8 mouse cellular contexts compared by ENCODE assay signal in the genomic region with DNA sequence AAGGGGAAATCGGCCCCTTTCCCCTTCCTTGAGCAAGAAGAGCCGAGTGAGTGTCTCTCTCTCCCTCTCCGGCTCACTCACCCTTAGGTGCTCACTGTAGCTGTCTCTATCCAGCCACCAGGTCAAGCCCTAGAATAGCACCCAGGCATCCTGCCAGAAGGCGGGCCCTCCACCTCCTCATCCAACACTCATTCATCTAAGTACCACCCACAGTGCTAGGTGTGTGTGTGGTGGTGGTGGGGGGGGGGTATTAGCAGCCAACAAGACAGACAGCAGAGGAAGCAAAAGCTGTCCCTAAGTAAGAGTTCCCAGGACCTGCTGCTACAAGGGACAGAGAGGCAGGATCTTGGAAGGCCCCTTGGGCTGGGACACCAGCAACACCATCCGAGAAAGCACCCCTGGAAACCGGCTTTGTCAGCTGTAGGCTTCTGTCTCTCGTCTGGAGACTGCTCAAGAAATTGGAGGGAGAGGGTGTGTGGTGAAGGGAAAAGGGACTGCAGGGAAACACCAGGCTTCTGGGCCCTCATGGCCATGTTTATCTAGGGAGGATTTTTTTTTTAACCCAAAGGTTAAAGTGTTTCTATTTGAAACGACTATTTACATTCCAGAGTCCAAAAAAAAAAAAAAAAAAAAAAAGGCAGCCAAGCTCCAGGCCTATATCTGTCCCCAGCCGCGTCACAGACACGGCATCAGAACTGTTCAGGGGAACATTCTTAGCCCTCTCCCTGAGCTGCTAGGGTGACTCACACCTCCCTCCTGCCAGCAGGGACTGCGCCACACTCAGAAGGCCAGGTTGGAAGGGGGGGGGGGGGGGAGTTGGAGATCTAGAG. TPM values are rescaled to one million over a fixed set of nuclear protein-coding genes. Genes with fewer than 3 reads are reported as not detected.
DNase-seq lines count a peak whose midpoint lies in the region; ATAC-seq and TF ChIP-seq lines count a peak whose summit lies in the region.

No protein-coding gene starts in this region.

- H3K9ac ChIP-seq in midbrain, postnatal 0 days (replicated peaks; ENCODE audit: low read length, poor library complexity, severe bottlenecking), result peak overlapping the region; percentile 0; the same call in 1 of the 2 replicates
- H3K9ac ChIP-seq in midbrain, embryonic 11.5 days (ENCODE audit: low read length), result no peak overlapping the region
- H3K9ac ChIP-seq in heart, embryonic 11.5 days (ENCODE audit: low read depth, low read length), result peak overlapping the region; percentile 83

- no peak for ATAC-seq in midbrain, postnatal 0 days (ENCODE audit: low FRiP score)
- ATAC-seq in midbrain, embryonic 11.5 days (ENCODE audit: low FRiP score), result no peak
- ATAC-seq in heart, embryonic 11.5 days (replicated peaks; ENCODE audit: insufficient number of reproducible peaks, low FRiP score, low TSS enrichment), result 0 out of 2 replicates have a peak, but pooled peaks have one; percentile 39
- ATAC-seq in CD4-positive, CD25-positive, alpha-beta regulatory T cell, adult 4 months, result no peak

- WGBS in midbrain, postnatal 0 days, result 50% methylated on average over 12 of the region's 12 CpGs
- 50% methylated on average over 12 of the region's 12 CpGs for WGBS in midbrain, embryonic 11.5 days
- 21% methylated on average over 12 of the region's 12 CpGs for WGBS in heart, embryonic 11.5 days (ENCODE audit: insufficient replicate concordance)

- H3K4me3 ChIP-seq in midbrain, postnatal 0 days (ENCODE audit: low read depth, low read length), result no peak overlapping the region
- H3K4me3 ChIP-seq in midbrain, embryonic 11.5 days (ENCODE audit: low read depth, low read length), result no peak overlapping the region
- peak overlapping the region; percentile 66 for H3K4me3 ChIP-seq in heart, embryonic 11.5 days (ENCODE audit: low read depth, low read length)

- no peaks in the 10 kb centered on the region for H3K27me3 ChIP-seq in midbrain, postnatal 0 days (ENCODE audit: insufficient read depth, low read length)
- no peaks in the 10 kb centered on the region for H3K27me3 ChIP-seq in midbrain, embryonic 11.5 days (ENCODE audit: control insufficient read depth, insufficient read depth, low read length)
- H3K27me3 ChIP-seq in heart, embryonic 11.5 days (ENCODE audit: control insufficient read depth, insufficient read depth, low read length), result no peaks in the 10 kb centered on the region

- H3K36me3 ChIP-seq in midbrain, postnatal 0 days (ENCODE audit: insufficient read depth, low read length), result peaks cover 9% of the 10 kb centered on the region
- peaks cover 2% of the 10 kb centered on the region; the same call in 1 of the 2 replicates for H3K36me3 ChIP-seq in midbrain, embryonic 11.5 days (ENCODE audit: control insufficient read depth, insufficient read depth, low read length)
- H3K36me3 ChIP-seq in heart, embryonic 11.5 days (ENCODE audit: control insufficient read depth, insufficient read depth, low read length), result no peaks in the 10 kb centered on the region

- H3K4me1 ChIP-seq in midbrain, postnatal 0 days (ENCODE audit: insufficient read depth, low read length), result peaks cover 28% of the 10 kb centered on the region; the same call in 1 of the 2 replicates
- peaks cover 29% of the 10 kb centered on the region for H3K4me1 ChIP-seq in midbrain, embryonic 11.5 days (ENCODE audit: control insufficient read depth, insufficient read depth, low read length)
- peaks cover 88% of the 10 kb centered on the region for H3K4me1 ChIP-seq in heart, embryonic 11.5 days (ENCODE audit: control insufficient read depth, insufficient read depth, low read length)

- H3K9me3 ChIP-seq in midbrain, postnatal 0 days (ENCODE audit: low read length), result no peaks in the 10 kb centered on the region
- H3K9me3 ChIP-seq in midbrain, embryonic 11.5 days (ENCODE audit: control insufficient read depth, low read length), result no peaks in the 10 kb centered on the region
- H3K9me3 ChIP-seq in heart, embryonic 11.5 days (replicated peaks; ENCODE audit: control insufficient read depth, low read length), result no peaks in the 10 kb centered on the region

- no peak overlapping the region; the same call in 1 of the 2 replicates for H3K27ac ChIP-seq in midbrain, postnatal 0 days (ENCODE audit: low read depth, low read length)
- no peak overlapping the region for H3K27ac ChIP-seq in midbrain, embryonic 11.5 days (ENCODE audit: low read depth, low read length)
- H3K27ac ChIP-seq in heart, embryonic 11.5 days (ENCODE audit: low read depth, low read length), result peak overlapping the region; percentile 86

- DNase-seq in midbrain, postnatal 0 days (ENCODE audit: low spot score), result peak; percentile 43
- DNase-seq in midbrain, embryonic 11.5 days (ENCODE audit: low spot score, missing footprints), result no peak
- DNase-seq in cerebellum, adult 9-10 months, result peak; percentile 71
- DNase-seq in kidney, postnatal 10 days, result peak; percentile 82
- DNase-seq in lung, postnatal 4 days, result peak; percentile 72 to 90
- no peak for DNase-seq in layer of hippocampus, adult 8-10 months (ENCODE audit: low spot score in 2 of 2)

- no peak overlapping the region for H3K4me2 ChIP-seq in midbrain, postnatal 0 days (ENCODE audit: low read depth, low read length, poor library complexity, severe bottlenecking)
- H3K4me2 ChIP-seq in midbrain, embryonic 11.5 days, result no peak overlapping the region
- H3K4me2 ChIP-seq in heart, embryonic 11.5 days, result peak overlapping the region; percentile 79

- TF ChIP-seq CTCF in midbrain, postnatal 0 days (IDR thresholded peaks at IDR 0.05), result no peak

RNA-seq across cellular contexts. Expression of gene Hdac5, which starts 13.7 kb away (rescaled TPM):
- 183 and 263 TPM in 2 replicates for total RNA-seq in midbrain, postnatal 0 days (2014; rRNA removed)
- 61.9 and 65.9 TPM in 2 replicates for polyA plus RNA-seq in midbrain, postnatal 0 days (2015; fragmentation: Nextera tagmentation; extraction: Ambion mirVana)
- 25.6 and 31.9 TPM in 2 replicates for polyA plus RNA-seq in midbrain, embryonic 11.5 days (2014; fragmentation: Nextera tagmentation; extraction: Ambion mirVana)
- polyA plus RNA-seq in heart, embryonic 11.5 days (2014; fragmentation: Nextera tagmentation; extraction: Ambion mirVana), result 42.8 and 45.3 TPM in 2 replicates
- polyA plus RNA-seq in CD4-positive, CD25-positive, alpha-beta regulatory T cell, adult 4 months (2017; shearing (Covaris generic)), result 10 to 100 TPM in 1 of 2 experiments, 1 to 10 TPM in 1; 6.5 to 12.3 TPM
- 100 to 1,000 TPM; 219 to 252 (median 232) TPM for total RNA-seq in layer of hippocampus, adult 8-10 months (2022)

RNA-seq across cellular contexts. Expression of gene G6pc3, which starts 26.9 kb away (rescaled TPM):
- 43.1 and 68.5 TPM in 2 replicates for total RNA-seq in midbrain, postnatal 0 days (2014; rRNA removed)
- polyA plus RNA-seq in midbrain, postnatal 0 days (2015; fragmentation: Nextera tagmentation; extraction: Ambion mirVana), result 42.0 and 48.7 TPM in 2 replicates
- 27.8 and 31.5 TPM in 2 replicates for polyA plus RNA-seq in midbrain, embryonic 11.5 days (2014; fragmentation: Nextera tagmentation; extraction: Ambion mirVana)
- polyA plus RNA-seq in heart, embryonic 11.5 days (2014; fragmentation: Nextera tagmentation; extraction: Ambion mirVana), result 27.9 and 28.7 TPM in 2 replicates
- 10 to 100 TPM; 29.1 to 53.9 TPM for polyA plus RNA-seq in CD4-positive, CD25-positive, alpha-beta regulatory T cell, adult 4 months (2017; shearing (Covaris generic))
- 10 to 100 TPM; 66.0 to 74.2 (median 70.4) TPM for total RNA-seq in layer of hippocampus, adult 8-10 months (2022)

RNA-seq across cellular contexts. Expression of gene Lsm12, which starts 31.2 kb away (rescaled TPM):
- 77.7 and 86.2 TPM in 2 replicates for total RNA-seq in midbrain, postnatal 0 days (2014; rRNA removed)
- polyA plus RNA-seq in midbrain, postnatal 0 days (2015; fragmentation: Nextera tagmentation; extraction: Ambion mirVana), result 130 and 147 TPM in 2 replicates
- polyA plus RNA-seq in midbrain, embryonic 11.5 days (2014; fragmentation: Nextera tagmentation; extraction: Ambion mirVana), result 73.5 and 74.8 TPM in 2 replicates
- polyA plus RNA-seq in heart, embryonic 11.5 days (2014; fragmentation: Nextera tagmentation; extraction: Ambion mirVana), result 61.3 and 64.3 TPM in 2 replicates
- polyA plus RNA-seq in CD4-positive, CD25-positive, alpha-beta regulatory T cell, adult 4 months (2017; shearing (Covaris generic)), result 10 to 100 TPM; 33.4 to 69.4 TPM
- 10 to 100 TPM; 53.5 to 61.6 (median 58.8) TPM for total RNA-seq in layer of hippocampus, adult 8-10 months (2022)

RNA-seq across cellular contexts. Expression of gene BC030867, which starts 32.4 kb away (rescaled TPM):
- 2.1 TPM in 2 replicates for total RNA-seq in midbrain, postnatal 0 days (2014; rRNA removed)
- 0.53 and 0.60 TPM in 2 replicates for polyA plus RNA-seq in midbrain, postnatal 0 days (2015; fragmentation: Nextera tagmentation; extraction: Ambion mirVana)
- 17.4 and 18.4 TPM in 2 replicates for polyA plus RNA-seq in midbrain, embryonic 11.5 days (2014; fragmentation: Nextera tagmentation; extraction: Ambion mirVana)
- 12.7 and 13.2 TPM in 2 replicates for polyA plus RNA-seq in heart, embryonic 11.5 days (2014; fragmentation: Nextera tagmentation; extraction: Ambion mirVana)
- polyA plus RNA-seq in CD4-positive, CD25-positive, alpha-beta regulatory T cell, adult 4 months (2017; shearing (Covaris generic)), result 1 to 10 TPM in 1 of 2 experiments, under 1 TPM in 1; 0.40 to 1.8 TPM
- 1 to 10 TPM in 1 of 4 experiments, under 1 TPM in 3; 0.62 to 1.2 (median 0.64) TPM for total RNA-seq in layer of hippocampus, adult 8-10 months (2022)

RNA-seq across cellular contexts. Expression of gene Asb16, which starts 52.3 kb away (rescaled TPM):
- total RNA-seq in midbrain, postnatal 0 days (2014; rRNA removed), result 2.3 and 2.5 TPM in 2 replicates
- 0.28 and 0.32 TPM in 2 replicates for polyA plus RNA-seq in midbrain, postnatal 0 days (2015; fragmentation: Nextera tagmentation; extraction: Ambion mirVana)
- 0.08 TPM in 1 of 2 replicates, not detected in the other for polyA plus RNA-seq in midbrain, embryonic 11.5 days (2014; fragmentation: Nextera tagmentation; extraction: Ambion mirVana)
- 0.23 TPM in 1 of 2 replicates, not detected in the other for polyA plus RNA-seq in heart, embryonic 11.5 days (2014; fragmentation: Nextera tagmentation; extraction: Ambion mirVana)
- polyA plus RNA-seq in CD4-positive, CD25-positive, alpha-beta regulatory T cell, adult 4 months (2017; shearing (Covaris generic)), result not detected
- 1 to 10 TPM; 2.1 to 2.4 (median 2.2) TPM for total RNA-seq in layer of hippocampus, adult 8-10 months (2022)

Comparison
In these comparisons a context has a peak if more than half of its experiments do, and no peak if none do; other contexts are left out.
1. DNase-seq: peak in midbrain, postnatal 0 days (single experiment), cerebellum, adult 9-10 months (single experiment), kidney, postnatal 10 days (single experiment) and lung, postnatal 4 days (2 of 2); none in midbrain, embryonic 11.5 days (single experiment) and layer of hippocampus, adult 8-10 months (0 of 2).